Mouse (Mus musculus) lung, adult 2 months (tissue): ENCODE data around the gene Gm29735.

ENCODE experiments used
- CTCF ChIP-seq: fragments of 200-500 bp; IDR thresholded peaks from 2 replicates; pipeline ENCODE4 v1.5.1; 2011; ENCODE audit warnings: mild to moderate bottlenecking, low read length, control low read depth; ENCODE audit not compliant: insufficient read depth
- POLR2A ChIP-seq: fragments of 200-500 bp; IDR thresholded peaks from 2 replicates; pipeline ENCODE4 v1.6.1; 2011; ENCODE audit warnings: low read depth, mild to moderate bottlenecking, control low read depth, low read length, borderline replicate concordance; ENCODE audit errors: extremely low read depth

- TF ChIP-seq POLR2A (no peak), CTCF (no peak)
These were observed 41.8 kb upstream of the Gm29735 start for GRCm38 (mm10) chr7:142198748-142199147.
